Mouse (Mus musculus) 416B (cell line): ENCODE results near the gene Fahd1.
A peak's percentile ranks its signal among the peaks of the same experiment; 100 is the strongest.

Source experiments
- DNase-seq: peaks from one replicate; pipeline ENCODE4 v3.0.0; 2011; ENCODE audit warnings: low read depth

Gene Fahd1

GRCm38 (mm10) chr17:24885356-24886133, 35.4 kb upstream of the Fahd1 start:
- DNase-seq, result no peak

DNA sequence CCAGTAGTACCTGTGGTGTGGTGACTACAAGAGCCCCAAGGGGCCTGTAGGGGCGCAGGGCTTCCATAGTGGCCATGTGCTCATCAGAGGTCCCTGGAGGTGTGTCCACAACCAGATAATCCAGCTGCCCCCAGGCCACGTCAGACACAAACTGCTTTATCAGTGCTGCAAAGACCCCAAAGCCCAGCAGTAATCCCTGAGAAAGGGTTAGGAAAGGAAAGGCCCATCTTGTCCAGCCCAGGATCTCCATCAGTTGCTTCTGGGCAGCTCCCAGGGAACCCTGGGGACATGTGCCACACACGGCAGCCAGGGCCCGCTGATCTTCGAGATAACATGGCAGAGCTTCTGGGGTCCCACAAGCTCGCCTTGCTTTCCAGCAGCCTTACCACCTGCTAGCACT, 34.2 kb upstream of the Fahd1 start:
- no peak for DNase-seq

DNA sequence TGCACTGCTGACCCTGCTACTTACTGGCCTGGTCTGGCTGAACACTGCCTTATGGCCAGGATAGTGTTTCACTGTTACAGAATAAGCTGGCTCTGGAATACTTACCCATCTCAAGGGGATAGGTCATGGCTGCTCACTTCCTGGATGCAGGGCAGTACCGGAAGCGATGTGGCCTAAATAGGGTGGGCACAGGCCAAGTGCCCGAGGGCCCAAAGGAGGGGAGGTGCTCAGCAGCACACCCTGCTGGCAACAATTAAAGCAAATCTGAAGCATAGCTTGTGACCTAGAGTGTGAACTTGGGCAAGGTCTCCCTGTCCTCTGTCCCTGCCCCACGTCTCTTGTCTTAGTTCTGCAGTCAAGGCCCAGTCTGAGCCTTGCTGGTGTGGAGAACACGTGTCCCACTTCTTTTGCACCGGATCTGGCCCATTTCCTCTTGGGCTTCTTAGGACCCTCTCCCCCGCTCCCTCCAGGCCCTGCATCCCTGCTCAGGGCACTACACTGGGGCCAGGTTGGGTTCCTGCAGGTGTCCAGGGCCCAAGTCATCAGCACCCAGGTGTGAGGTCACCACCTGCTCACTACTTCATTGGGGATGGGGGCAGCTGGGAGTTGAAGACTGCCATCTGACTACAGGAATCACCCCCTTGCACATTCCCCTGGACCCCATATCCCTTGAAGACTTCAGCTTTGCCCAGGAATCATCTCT, 31.7 kb upstream of the Fahd1 start:
- DNase-seq, result peak; percentile 82

- no peak for DNase-seq
Measured at GRCm38 (mm10) chr17:24878531-24878930, 28.4 kb upstream of the Fahd1 start.

- no peak for DNase-seq
Measured at GRCm38 (mm10) chr17:24878117-24878397, 27.9 kb upstream of the Fahd1 start.

- DNase-seq, result no peak
Measured at GRCm38 (mm10) chr17:24877336-24878116, 27.4 kb upstream of the Fahd1 start.

DNA sequence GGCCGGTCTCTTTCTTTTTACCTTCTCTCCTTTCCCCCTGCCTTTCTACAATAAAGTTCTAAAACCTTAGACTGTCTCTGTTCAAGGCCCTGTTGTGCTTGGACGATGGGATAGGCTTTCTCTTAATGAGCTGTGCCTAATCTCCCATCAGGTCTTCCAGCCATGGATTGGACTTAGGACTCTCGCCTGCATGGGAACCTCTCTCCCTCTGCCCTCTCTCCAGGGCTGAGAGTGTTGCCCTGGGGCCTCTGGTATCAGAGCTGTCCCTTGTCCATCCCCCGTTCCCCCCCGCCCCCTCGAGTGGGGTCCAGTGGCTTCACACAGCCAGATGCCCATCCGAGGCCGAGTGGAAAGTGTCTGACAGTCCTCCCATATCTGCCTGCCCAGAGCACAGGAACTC, 24.8 kb upstream of the Fahd1 start:
- DNase-seq, result no peak

DNA sequence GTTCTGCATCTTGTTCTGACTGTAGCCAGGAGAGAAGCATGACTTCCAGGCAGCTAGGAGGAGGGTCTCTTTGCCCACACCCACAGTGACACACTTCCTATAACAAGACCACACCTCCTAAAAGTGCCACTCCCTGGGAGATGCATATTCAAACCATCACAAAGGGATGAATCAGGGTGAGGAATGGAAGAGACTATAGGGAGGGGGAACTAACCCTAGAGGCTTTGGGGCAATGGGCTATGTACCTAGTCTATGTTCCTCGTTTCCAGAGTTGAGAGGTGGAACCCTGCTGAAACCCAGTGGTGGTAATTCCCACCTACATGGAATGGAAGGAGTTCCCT, 24.2 kb upstream of the Fahd1 start:
- DNase-seq, result no peak

DNA sequence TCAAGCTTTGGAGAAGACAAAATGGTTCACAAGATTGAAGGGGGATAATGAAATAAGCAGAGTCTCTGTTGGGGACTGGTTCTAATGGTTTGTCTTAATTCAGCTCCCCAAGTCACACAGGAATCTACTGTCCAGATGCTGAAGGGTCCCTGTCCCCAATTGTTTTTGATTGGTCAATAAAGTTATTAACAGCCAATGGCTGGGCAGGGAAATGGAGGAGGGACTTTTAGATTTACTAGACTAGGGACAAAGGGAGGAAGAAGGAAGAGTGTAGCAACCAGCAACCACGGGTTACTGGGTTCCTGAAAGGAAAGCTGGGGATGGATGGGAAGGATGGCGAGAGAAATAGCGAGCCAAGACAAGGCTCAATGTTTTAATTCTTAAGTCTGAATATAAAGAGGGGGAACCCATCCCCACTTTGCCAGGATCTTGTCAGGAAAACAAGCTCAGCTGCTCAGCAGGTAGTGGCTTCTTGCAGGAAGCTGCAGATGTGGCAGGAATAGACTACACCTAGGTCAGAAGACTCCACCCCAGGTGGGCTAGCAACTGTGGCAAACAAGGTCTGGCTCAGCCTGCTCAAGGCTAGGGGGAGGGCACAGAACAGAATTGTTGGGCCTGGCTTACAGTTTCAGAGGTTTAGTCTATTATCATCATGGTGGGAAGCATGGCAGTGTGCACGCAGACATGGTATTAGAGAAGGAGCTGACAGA, 23.7 kb upstream of the Fahd1 start:
- no peak for DNase-seq

DNA sequence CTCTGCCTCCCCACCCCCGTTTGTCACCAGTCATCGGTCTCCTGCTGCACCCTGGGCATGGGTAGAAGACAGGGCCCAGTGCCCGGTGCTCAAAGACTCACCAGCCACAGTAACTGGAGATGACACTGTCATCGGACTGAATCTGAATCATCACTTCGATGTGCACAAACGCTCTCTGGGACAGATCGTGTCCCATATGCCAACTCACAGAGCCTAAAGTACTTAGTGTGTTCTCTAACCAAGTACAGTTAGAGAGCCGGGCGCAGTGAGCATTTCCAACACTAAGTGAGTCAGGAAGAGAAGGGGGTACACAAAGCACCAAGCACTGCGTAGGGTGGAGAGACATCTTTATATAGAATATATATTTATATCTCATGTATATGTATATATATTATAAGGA, 17.8 kb upstream of the Fahd1 start:
- DNase-seq, result no peak

- DNase-seq, result no peak
Measured at GRCm38 (mm10) chr17:24865776-24866175, 15.6 kb upstream of the Fahd1 start, which contains the start of gene Igfals. Igfals (plus strand) TSS chr17:24865997.

DNA sequence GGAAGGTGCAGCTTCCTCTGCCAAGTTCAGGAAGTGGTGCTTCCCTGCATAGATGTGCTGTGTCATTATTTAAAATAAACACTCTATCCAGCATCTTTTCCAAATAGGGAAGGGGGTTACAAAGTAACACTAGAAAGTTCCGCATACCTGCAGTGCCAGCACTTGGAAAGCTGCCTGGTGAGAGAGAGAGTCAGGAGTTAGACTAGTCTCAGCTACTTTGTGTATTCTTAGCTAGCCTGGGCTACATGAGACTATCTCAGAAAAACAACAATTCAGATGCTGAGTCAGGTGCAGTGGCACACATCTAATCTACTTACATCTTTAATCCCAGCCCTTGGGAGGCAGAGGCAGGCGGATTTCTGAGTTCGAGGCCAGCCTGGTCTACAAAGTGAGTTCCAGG, 11.6 kb upstream of the Fahd1 start:
- DNase-seq, result no peak

- DNase-seq, result no peak
Measured at GRCm38 (mm10) chr17:24860076-24860475, 9.9 kb upstream of the Fahd1 start.

DNA sequence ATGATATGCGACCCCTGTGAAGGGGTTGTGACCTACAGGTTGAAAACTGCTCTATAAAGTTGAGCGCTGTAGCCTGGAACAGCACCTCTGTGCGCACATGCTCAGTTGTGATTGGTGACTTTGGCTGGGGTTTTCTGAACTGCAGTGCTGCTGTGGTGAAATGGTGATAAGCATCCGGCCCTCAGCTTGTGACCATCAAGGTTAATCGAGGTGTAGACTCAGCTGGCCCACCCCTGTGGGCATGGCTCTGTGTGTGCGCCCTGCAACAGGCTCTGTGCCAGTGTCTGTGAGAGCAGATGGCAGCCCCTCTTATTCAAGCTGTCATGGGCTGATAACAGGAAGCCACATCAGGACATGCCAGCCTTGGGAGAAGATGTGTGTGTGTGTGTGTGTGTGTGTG, 8.8 kb upstream of the Fahd1 start:
- DNase-seq, result peak; percentile 71

DNA sequence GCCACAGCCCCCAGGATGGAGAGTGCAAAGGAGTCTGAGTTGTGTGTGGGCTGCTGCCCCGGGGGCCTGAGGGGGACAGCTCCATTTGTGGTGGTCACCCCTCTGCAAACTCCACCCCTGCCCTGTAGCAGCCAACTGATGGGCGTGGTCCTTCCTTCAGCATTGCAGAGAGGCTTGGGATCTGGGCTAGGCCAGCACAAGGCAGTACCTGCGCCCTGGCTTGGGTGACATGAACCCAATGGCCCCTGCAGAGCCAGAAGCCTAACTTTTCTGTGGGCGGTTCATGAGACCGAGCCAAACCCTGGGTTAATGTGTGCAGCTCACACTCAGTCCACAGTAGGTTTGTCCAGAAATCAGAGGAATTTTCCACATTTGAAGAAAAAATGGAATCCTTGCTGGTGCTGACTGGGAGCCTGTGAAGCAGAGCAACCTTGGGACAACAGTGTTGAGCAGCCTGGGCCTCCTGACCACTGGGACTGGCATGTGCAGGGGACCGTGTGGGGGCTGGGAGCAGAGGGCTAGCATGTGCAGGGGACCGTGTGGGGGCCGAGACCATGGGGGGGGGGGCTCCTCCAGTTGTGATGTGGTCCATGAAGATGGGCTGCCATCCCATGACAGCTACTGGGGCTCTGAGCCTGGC, 7.8 kb upstream of the Fahd1 start:
- no peak for DNase-seq

- no peak for DNase-seq
Measured at GRCm38 (mm10) chr17:24856589-24856988, 6.4 kb upstream of the Fahd1 start.

GRCm38 (mm10) chr17:24855838-24856464, 5.8 kb upstream of the Fahd1 start:
- peak; percentile 25 for DNase-seq

GRCm38 (mm10) chr17:24851381-24852125, 1.4 kb upstream of the Fahd1 start:
- no peak for DNase-seq

GRCm38 (mm10) chr17:24850773-24851127, 586 bp upstream of the Fahd1 start:
- no peak for DNase-seq

GRCm38 (mm10) chr17:24849733-24850064, 465 bp downstream of the Fahd1 start:
- DNase-seq, result no peak

GRCm38 (mm10) chr17:24848600-24849031, 1.5 kb downstream of the Fahd1 start:
- peak; percentile 34 for DNase-seq
